Mouse (Mus musculus) urinary bladder, adult 18-20 months (tissue): ENCODE results near the gene Bglap3.

Source experiments
- DNase-seq, 2 experiments: peaks; one replicate each; pipeline ENCODE4 v3.0.0; 2022; ENCODE audit warnings: low spot score in 2 of 2, mixed read lengths in 2 of 2

Gene Bglap3

DNA sequence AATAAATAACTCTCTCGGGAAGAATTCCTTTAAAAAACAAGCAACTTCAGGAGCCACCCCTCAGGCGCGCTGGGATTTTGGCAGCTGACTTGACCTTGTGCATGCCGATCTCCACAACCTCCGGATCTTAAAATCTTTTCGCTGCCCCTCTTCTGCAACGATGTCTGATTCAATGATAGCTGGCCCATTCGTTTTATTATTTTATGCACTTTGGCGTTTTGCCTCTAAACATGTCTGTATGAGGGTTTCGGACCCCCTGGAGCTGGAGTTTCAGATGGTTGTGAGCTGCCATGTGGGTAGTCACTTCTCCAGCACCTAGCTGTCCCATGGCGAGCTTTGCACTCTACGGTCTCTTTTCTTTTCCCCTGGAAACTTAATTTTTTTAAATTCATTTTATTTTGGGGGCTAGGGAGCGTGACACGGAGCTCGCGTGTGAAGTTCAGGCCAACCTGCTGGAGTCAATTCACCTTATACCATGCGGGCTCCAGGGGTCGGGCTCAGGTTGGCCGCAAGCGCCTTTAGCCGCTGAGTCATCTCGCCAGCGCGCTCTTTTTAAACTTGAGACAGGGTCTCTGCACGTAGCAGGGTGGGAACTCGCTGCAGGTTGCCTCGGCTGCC is 37.0 kb downstream of the Bglap3 start:
- no peak for DNase-seq

DNA sequence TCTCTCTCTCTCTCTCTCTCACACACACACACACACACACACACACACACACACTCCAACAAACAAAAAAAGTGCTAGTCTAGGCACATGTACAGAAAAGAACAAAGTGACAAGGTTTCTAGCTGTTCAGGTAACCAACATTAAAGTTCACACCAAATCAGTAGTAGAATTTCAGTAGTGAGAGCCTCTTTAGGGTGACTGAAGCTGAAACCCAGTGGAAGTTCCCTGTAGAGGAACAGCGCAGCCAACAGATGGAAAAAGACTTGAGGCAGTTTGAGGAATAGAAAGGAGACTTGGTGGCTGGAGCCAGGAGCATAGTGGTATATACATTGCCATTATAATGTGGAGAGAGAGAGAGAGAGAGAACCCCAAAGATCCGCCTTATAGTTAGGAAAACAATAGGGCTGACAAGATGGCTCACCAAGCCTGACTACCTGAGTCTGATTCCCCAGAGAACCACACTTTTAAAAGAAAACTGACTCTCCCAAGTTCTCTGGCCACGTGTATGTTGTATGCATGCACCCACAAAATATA is 37.6 kb downstream of the Bglap3 start:
- DNase-seq: no peak

DNA sequence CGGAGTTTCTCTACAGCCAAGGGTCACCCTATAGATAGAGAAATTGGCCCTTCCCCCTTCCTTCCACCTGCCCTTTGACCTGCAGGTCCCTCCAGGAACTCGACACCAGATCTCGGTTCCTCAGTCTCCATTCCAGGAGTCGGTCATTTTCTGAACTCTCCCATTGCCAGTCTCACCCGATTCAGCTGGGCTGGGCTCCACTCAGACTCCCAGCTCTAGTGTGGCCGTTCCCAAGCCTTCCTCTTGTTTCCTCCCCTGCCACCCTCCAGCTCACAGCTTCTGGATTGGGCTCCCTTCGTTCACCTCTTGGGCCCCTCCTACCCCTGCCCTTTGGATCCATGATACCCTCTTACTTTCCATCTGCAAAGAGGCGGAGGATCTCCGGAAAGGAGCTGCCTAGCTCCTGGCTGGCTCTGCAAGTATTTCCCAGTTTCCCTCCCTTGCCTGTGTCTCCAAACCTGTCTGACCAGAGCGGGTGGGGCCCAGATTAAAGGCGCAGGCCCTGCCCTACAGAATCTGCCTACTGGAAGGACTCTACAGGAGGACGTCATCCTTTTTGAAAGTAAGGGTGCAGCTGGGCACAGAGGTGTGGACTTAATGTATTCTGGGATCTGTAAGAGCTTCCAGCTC is 38.4 kb downstream of the Bglap3 start:
- peak; percentile 52 to 59 for DNase-seq

DNA sequence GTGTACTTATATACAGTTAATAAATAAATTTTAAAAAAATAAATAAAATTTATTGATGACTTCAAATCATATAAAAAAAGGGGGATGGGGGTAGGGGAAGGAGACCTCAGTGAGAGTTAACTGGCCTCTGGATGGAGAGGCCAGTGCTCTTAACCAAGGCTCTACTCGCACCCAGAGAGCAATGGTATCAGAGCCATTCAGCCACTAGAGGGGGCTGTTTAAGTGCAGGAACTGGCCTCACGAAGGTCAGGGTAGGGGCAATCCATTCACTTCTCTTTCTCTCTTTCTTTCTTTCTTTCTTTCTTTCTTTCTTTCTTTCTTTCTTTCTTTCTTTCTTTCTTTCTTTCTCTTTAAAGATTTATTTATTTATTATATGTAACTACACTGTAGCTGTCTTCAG is 41.3 kb downstream of the Bglap3 start:
- DNase-seq: no peak

DNA sequence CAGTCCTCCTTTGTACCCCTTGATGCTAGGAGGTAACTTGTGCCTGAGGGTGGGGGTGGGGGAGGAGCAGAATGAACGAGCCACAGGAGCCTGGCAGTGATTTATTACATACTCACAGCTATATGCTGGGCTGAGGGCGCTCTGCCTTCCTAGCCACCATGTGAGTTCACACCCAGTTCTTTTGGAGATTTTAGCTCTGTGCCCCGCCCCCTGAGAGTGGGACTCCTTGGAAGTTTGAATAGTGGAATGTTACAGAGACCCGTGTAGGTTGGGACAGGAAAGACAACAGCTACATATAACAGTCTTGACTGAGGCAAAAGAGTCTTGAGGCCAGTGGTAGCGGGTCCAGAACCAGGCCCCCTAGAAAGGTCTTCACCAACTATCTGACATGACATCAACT is 43.6 kb downstream of the Bglap3 start:
- no peak for DNase-seq

DNA sequence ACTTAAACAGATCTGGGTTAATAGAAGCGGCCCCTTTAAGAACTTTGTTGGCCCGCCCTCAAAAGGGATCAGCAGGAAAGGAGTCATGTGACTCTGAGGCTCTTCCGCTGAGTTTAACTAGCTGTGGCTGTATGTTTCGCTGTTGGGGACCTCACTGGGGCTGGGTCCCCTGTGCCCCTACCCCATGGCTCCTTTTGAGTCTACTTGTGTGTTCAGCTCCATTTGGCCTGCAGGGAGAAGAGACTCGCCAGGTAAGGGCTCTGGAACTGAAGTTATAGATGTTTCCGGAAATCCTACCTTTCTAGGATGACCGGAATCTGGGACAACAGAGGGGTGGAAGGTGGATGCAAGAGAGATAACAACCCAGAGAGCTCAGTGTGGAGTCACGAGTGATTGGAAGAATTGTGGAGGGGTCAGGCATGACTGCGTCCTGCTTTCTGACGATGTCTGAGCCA is 47.6 kb downstream of the Bglap3 start, which contains the start of gene Glmp:
Glmp (plus strand) TSS at position 73 of the 455 bp plus-strand sequence.
- DNase-seq: peak; percentile 35 to 43
